Mouse (Mus musculus) CD8-positive naive resting alpha-beta T cell, adult 2 months (primary cell): Measurements from ENCODE around the gene Psma6.

ENCODE experiments used
- DNase-seq, 2 experiments: peaks; one replicate each; pipeline ENCODE4 v3.0.0; 2022; ENCODE audit warnings: low read depth in 2 of 2, low spot score in 2 of 2

The Psma6 gene

DNA sequence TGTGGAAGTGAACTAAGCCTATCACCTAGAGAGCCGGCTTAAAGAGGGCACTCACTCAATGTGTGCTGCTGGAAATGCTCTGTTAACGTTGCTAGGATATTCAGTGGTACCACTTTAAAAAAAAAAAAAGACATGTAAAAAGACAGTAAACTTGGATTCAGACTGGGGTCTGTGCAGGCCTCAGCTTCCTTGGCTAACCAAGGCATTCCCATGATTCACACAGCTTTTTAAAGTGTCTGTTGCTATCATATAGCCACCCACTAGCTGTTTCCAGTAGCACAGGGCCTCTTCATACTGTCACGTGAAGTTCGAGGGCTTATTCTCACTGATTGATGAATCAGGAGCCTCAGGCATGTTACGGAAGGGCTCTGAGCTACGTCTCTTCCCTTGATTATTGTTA, 78.4 kb downstream of the Psma6 start:
- no peak for DNase-seq

DNA sequence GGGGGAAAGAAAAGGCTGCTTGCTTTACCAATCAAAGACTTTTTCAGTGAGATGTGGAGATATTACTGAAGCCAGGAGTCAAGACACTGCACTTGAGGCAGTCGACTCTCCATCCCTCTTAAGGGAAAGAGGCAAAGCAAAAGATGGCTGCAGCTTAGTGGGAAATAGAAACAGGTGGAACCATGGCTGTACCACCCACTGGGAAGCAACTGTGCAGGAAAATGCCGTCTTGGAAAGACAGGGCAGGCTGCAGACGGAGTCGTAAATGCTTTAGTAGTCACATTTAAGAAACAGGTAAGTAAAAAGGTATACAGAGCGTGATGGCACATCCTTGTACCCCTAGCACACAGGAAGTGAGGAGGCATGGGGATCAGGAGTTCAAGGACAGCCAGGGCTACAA, 79.1 kb downstream of the Psma6 start:
- no peak for DNase-seq

- DNase-seq = no peak
Observed at GRCm38 (mm10) chr12:55463992-55464845, 80.2 kb downstream of the Psma6 start.

DNA sequence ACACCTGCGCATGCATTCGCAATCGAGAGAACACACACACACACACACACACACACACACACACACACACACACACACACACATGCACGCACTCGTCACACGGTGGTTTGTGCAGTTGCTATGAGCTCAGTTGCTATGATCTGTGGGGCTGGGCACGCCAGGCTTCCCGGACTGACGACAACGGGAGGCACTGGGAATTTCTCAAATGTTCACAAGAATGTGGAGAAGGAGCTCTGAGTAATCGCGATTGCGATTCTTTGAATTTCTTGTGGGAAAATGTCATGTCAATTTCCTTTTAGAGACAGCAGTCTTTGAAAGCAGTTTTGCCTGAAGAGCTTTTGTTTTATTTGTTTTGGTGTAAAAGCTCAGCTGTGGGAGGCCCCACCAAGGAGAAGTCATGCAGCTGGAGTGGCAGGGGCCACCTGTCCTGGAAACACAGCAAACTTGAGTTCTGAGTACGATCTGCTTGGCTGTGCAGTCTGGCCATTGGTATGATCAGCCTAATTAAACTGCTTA, 80.9 kb downstream of the Psma6 start:
- DNase-seq = peak; percentile 54 to 62

- DNase-seq = no peak
Observed at GRCm38 (mm10) chr12:55465401-55465983, 81.5 kb downstream of the Psma6 start.

DNA sequence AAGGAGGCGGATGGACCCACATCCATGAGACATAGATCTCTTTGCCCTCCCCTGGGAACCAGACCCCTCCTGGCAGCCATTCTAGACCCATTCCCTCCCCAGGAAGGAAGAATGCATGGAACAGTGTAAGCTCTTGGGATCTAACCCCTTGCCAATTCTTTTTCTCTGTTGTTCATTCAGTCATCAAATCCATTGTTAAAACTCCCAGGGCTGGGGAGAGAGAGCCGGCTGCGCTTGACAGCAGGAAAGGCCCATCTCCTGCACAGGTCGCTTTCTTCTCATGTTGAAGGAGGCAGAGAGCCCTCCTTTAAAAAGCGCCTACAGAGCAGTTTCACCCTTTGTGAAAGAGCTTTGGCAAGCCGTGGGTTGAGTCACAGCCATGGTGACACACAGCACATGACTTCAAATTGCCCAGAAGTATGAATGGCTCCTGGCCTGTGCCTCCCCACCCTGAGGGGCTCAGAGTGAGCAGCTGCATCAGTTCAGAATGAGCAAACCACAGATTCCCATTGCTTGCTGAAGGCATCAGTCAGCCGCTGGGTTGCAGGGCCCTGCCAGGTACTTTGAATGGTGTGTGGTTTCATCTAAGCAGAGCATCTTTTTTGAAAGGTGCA, 82.2 kb downstream of the Psma6 start:
- DNase-seq = peak; percentile 45

DNA sequence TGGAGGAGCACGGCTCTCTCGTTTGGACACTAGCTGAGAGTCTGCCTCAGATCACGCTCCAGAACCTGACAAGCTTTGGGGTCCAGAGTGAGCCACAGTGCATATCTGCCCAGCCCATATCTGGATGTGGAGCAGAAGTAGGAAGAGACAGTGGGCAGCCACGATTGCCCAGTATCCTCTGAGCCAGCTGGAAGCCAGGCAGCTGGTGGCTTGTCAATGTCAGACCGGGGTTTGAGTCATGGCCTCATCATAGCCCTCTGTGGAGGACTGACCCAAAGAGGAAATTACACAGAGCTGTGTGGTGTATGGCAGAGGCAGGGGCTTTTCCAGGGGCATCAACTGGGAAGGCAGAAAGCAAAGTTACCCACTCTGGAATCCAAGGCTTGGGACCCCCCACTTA, 82.8 kb downstream of the Psma6 start:
- no peak for DNase-seq

DNA sequence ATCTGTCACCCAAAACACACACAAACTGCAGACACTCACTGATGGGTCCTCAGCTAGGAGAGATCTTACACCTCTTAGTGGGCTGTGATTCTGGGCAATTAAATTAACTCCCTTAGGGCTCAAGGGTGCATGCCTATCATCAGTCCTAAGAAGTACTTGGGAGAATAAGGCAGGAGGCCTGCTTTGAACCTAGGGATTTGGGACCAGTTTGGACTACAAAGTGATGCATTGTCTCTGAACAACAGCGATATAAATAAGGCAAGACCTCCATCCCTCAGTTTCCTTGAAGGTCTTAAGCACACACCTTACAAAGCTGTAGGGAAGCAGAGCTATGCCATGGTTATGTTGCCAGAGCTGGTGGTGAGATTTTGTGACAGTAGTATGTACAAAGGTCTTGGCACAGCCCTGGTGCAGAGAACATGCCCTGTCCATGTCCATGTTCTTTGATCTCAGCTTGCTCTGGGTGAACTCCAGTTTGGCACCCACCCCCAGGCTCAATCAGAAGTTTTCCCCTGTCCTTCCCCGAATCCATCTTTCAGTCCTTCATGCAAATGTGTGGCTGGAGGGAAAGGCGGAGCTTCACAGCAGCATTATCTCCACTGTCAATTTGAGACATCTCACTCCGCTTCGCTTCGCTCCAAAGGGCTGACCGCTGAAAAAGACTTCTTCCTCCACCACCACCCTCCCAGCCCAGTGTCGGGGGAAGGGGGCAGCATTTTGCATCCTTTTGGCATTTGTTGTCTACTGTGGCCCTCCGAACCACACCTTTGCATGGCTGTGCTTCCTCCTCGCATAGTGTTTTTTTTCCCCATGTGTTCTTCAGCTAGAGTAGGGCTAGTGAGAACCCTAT, 83.5 kb downstream of the Psma6 start:
- no peak for DNase-seq
